Mouse (Mus musculus): ENCODE data around the gene Sirpb1b.
"Not testable (repeated sequence)": the region's sequence is repeated elsewhere in the genome, so short reads cannot be mapped to it uniquely, and the experiment has no call there.

The Sirpb1b gene

DNA sequence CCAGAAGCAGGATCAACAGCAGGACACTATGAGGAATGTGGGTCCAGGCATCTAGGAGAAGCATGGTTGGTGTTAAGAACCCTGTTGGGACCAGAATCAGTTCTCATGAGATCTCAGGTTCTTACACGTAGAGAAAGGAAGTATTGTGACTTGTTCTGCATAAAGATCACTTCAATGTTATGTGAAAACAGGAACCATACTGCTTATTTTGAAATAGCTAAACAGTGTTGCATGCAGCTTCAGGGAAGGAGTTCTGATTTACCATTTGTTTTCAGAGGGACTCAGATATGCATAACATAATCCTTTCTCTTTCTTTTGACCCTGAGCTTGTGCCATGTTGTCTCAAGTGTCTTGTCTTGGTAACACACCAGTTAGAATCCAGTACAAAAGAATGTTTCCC, at the start of gene Sirpb1b:
Sirpb1b (minus strand) TSS at position 179 of the 400 bp plus-strand sequence.
- not testable (repeated sequence) for DNase-seq (ENCODE audit: low read depth, low spot score)

- DNase-seq (ENCODE audit: low read depth, low spot score): not testable (repeated sequence)
Measured at GRCm38 (mm10) chr3:15590377-15591117, 15.7 kb upstream of the Sirpb1b start.

DNA sequence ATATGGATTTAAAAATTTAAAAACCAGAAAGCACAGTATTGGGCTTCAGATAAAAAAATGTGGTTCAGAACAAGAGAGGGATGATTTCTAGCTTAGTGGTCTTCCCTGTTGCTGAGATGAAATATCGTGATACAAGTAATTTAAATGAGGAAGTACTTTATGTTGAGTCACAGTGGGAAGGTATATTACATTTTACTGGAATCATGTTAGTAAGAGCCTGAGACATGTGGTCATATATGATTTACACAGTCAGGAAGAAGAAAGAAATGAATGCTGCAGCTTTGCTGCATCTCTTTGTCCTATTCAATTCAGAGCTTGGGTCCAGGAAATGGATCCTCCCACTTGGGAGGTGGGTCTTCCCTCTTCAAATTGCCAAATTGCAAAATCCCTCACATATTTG, 11.8 kb upstream of the Sirpb1b start:
- not testable (repeated sequence) for DNase-seq (ENCODE audit: low read depth, low spot score)

DNA sequence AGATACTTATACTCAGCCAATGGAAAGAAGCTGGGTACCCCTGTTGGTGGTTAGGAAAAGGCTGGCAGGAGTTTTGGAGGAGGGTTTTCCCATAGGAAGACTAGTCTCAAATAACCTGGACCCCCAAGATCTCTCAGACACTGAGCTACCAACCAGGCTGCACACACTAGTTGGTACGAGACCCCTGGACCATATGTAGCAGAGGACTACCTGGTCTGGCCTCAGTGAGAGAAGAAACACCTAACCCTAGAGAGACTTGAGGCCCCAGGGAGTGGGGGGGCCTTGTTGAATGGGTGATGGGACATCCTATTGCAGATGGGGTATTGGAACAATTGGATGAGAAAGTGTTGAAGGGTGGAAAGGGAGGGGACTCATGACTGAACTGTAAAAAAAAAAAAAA, 8.6 kb upstream of the Sirpb1b start:
- no peak for DNase-seq (ENCODE audit: low read depth, low spot score)

- not testable (repeated sequence) for DNase-seq (ENCODE audit: low read depth, low spot score)
Measured at GRCm38 (mm10) chr3:15582948-15583347, 8.1 kb upstream of the Sirpb1b start.

DNA sequence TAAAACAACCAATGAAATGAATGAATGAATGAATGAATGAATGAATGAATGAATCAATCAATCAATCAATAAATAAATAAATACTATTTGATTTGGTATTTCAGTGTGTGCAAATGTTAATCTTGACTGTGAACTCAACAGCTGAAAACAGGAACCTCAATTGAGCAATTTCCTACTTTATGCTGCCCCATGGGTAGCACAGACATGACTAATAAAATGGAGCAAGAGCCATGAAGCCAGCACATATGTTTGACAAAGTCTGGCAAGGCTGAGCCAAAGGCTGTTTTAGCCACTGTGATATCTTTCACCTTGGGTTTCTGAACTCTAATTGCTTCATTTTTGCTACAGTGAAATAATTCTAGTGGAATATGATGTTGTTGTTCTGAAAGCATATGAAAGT, 1.6 kb upstream of the Sirpb1b start:
- not testable (repeated sequence) for DNase-seq (ENCODE audit: low read depth, low spot score)

- DNase-seq (ENCODE audit: low read depth, low spot score): no peak
Measured at GRCm38 (mm10) chr3:15528589-15528988, 46.3 kb downstream of the Sirpb1b start.

DNA sequence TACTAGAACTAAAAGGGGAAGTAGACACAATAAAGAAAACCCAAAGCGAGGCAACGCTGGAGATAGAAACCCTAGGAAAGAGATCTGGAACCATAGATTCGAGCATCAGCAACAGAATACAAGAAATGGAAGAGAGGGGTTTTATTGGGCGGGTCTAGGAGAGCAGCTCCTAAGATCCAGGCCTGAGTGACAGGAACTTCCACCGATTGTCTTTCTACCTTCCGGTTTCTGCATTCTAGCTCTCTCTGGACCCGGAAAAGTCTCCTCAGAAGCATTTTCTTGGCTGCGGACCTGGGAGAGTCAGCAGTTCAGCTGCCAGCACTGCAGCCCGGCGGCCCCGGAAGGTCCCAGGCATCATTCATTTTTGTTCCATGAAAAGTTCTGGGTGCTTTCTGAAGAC, 61.3 kb downstream of the Sirpb1b start:
- DNase-seq (ENCODE audit: low read depth, low spot score): not testable (repeated sequence)

DNA sequence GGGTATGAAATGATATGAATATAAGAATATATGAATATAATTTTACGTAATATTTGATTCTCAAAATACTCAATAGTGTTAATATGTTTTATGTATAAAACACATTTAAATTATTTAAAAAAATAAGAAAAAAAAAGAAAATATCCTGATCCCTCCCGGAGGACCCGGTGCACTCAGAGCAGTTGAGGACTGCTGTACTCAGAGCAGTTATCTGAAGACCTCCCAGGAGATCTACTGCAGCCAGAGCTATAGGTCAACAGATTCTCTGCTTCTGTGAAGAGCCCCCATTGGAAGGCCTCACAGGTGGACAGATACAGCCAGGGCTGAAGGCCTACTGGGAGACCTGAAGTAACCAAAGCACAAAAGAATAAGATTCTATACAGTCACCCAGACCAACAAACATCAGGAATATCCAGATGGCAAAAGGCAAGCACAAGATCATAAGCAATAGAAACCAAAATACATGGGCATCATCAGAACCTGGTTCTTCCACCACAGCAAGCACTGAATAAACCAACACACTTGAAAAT, 67.0 kb downstream of the Sirpb1b start:
- not testable (repeated sequence) for DNase-seq (ENCODE audit: low read depth, low spot score)

DNA sequence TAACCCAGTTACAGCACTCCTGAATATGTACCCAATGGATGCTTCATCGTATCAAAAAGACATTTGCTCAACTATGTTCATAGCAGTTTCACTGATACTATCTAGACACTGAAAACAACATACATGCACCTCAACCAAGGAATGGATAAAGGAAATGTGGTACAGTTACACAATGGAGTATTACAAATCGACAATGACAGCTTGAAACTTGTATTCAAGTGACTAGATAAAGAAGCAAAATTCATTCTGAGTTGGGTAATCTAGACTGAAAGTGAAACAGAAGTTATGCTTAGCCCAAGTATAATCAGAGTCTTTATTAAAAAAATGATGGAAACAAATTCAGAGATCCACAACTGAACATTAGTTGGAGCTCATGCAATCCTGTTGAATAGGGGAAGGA, 100.0 kb downstream of the Sirpb1b start:
- DNase-seq (ENCODE audit: low read depth, low spot score): not testable (repeated sequence)

GRCm38 (mm10) chr3:15470158-15470557, 104.7 kb downstream of the Sirpb1b start:
- not testable (repeated sequence) for DNase-seq (ENCODE audit: low read depth, low spot score)

Data from 3T3-L1 (cell line).